Mouse (Mus musculus): ENCODE data around the gene Pde6h.

DNA sequence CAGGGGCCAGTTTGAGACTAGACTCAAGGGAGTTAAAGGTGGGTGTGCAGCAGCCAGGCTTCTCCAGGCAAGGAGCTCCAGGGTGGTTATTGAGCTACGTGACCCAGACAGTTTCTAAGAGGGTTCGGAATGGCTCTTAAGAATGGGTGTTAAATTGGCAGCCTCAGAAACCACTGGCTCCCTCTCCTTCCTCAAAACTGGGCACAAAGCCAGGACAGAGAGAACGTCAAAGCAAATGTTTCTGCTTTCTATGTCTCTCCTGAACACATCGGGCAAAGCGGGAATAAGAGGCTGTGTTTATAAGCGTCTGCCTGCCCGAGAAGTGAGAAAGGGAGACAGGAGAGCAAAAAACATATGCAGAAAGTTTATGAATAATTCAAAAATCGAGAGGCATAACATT is 49.0 kb upstream of the Pde6h start:
- TF ChIP-seq TCF12 (IDR thresholded peaks at IDR 0.05; ENCODE audit: insufficient read depth, poor library complexity, severe bottlenecking) (no peak), MYOG (IDR thresholded peaks at IDR 0.05; ENCODE audit: control insufficient read depth in 1 of 3, insufficient read depth in 1 of 3, insufficient read length in 2 of 3, low read depth in 2 of 3) (no peak), POLR2A (IDR thresholded peaks at IDR 0.05; ENCODE audit: insufficient read length, low read depth) (no peak), MAX (IDR thresholded peaks at IDR 0.05; ENCODE audit: low read depth) (no peak), CEBPB (IDR thresholded peaks at IDR 0.05; ENCODE audit: insufficient read depth, poor library complexity, severe bottlenecking) (no peak), SRF (IDR thresholded peaks at IDR 0.05; ENCODE audit: control insufficient read depth, insufficient read length, low read depth) (no peak)
